Mouse (Mus musculus) CH12F3 (cell line): Measurements from ENCODE around the gene Trim32.

ENCODE experiments used
- in situ Hi-C: fragments of 300-500 bp; cut with MboI; formaldehyde crosslinking; loops from 2 replicates; pipeline ENCODE4 v1.14.3; 2020; ENCODE audit warnings: low sequenced_read_pairs

Trim32 gene

DNA sequence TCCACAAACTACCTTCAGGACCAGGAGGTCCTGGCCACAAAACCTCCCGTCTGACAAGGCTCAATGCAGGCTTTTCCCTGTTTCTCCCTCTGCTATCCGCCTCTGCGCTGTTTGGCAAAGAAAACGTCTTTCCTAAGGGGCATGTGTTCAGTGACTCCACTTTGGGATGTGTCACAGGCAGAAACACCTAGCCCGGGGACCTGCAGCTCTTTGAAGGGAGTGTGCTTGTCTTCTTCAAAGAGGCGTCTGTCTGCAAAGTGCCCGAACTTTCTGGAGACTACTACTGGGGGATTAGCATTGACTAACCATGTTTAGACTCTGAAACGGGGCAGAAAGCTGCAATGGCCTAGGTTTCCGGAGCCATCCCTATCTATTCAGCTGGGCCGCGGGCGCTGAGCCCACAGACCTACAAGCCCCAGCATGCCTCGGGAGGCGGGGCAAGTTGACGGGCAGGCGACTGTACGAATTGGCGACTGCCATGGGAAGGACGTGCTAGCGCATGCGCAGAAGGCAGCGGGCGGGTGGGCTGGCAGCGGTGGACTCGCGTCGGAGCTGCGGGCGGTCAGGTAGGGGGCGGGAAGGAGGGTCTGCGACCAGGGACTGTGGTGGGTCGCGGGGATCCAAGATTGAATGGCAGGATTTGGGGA lies at the start of gene Trim32:
Gene Trim32 (plus strand): TSS at position 483 of the 647 bp plus-strand sequence.
- in situ Hi-C loops: no loop called here

DNA sequence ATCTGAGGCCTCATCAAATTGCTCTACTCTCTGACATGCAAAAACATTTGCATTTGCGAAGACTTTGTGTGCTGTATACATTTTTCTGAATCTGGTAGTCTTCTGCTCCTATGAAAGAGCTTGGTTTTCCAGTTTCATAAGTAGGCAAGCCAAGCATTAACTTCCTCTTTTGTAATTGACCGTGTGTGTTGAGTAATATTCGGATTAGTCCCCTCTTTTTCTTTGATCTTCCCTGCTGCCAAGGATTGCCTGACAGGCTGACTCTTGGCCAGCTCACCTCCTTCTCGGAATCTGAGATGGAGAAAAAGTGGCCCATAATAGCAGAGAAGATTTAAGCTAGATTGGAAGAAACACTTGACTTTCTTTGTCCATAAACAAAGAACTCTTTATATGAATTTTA lies 39.3 kb upstream of the Trim32 start:
- in situ Hi-C loops: no loop called here

DNA sequence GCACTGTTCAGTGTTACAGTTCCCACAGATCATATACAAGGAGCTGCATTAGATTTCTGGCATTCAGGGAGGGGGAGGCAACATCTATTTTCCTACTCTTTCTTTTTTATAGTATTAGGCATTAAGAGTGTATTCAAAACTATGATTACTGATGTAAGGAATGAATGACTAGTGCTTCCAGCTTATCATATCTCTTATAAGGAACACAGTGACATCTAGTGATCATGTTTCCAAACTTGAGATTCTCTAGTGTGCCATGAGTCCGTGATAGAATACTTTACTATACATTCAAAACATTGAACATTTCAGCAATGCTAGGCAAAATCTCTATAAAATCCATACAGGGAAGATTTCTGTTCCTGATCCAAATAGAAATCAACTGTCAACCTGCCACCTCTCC lies 24.5 kb upstream of the Trim32 start:
- in situ Hi-C loops: loop anchor here (25.0 kb wide), 1 partner anchor 743 kb away; no protein-coding TSS in a partner anchor

DNA sequence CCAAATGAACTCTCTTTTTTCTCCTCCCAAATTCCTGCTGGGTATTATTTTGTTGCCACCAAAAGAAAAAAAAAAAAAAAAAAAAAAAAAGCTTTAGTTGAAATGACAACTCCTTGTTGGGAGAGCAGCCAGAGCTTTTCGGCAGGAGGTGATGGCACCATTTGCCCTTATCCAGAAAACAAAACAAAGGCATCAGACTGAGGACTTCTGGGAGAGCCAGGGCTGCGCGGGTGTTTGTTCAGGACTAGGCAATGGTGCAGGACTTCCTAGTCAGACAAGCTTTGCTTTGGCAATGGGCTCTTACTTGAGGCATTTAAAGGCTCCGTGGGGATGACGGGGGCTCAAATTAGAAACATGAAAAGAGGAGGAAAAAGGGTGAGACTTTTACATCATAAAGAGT lies 17.8 kb upstream of the Trim32 start:
- in situ Hi-C loops: loop anchor here (25.0 kb wide), 1 partner anchor 750 kb away; no protein-coding TSS in a partner anchor

DNA sequence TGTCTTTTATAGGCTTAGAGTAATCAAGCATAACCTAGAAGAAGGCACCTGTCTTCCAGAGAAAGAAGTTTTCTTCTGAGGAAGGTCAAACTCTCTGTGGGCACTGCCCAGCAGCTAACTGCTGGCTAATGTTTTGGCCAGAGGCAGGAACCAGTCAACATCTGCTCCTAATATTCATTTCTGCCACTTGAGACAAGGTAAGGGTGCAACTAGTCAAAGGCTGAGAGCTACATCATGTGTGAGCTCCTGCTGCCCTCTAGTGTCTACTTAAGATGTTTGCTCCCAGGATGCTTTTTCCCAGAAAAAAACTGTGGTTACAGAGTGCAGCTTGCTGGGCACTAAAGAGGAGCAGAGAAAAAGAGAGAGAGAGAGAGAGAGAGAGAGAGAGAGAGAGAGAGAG lies 15.0 kb upstream of the Trim32 start:
- in situ Hi-C loops: loop anchor here (10.0 to 25.0 kb wide), 2 partner anchors 752 to 1055 kb away; no protein-coding TSS in a partner anchor

DNA sequence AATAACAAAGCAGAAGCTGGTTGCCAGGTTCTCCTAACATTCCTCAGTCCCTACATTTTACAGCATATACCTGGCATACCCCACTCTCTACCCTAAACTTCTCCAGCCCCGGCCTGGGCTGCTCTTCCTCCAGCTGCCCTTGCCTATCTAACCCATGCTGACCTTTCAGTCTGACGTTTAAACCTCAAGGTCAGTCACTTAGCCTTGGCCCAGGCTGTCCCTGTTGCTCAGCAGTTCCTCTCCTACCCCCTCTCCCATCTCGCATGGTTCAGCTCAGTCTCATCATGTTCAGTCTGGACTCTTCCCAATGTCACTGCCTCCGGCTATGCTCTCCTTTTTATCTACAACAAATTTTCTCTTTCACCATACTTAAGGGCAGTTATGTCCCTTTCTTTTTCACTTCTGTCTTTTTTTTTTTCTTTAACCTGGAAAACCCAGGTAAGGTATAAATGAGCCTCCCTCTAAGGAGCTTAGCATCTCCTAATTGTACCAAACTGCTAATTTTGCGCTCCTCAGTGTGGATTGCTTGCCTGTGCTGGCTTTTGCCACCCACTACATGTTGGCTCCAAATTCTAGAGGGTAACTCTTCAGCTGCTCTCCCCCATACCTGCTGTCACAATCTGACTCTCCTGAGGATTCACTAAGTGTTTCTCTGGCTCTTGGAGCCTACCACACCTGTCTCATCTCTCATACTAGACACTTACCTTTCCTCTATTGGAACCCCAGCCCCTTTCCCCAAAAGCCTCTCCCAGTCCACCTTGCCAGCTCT lies 10.0 kb upstream of the Trim32 start:
- in situ Hi-C loops: loop anchor here (10.0 to 25.0 kb wide), 2 partner anchors 757 to 1060 kb away; no protein-coding TSS in a partner anchor

DNA sequence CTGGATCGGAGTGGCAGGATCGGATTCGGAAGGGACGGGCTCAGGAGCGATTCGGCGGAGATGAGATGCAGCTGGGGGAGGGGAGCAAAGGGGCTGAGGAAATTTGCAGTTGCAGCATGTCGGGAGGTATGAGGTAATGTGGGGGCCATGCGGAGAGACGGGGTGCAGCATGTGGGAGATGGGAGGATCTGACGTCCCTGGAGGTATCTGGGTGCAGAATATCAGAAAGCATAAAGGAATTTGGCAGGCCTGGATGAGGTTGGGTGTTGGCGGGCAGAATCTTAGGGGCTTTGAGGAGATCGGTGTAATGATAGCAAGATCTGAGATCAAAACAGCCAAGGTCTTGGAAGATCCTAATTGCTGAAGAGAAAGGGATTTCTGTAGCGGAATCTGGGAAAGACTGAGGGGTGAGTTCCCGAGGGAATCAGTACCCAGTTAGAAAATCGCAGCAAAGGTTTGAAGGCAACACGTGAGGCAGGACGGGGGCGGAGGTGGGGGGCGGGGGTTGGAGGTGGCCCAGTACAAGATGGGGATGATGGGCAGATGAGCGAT lies 441 bp downstream of the Trim32 start:
- in situ Hi-C loops: no loop called here

DNA sequence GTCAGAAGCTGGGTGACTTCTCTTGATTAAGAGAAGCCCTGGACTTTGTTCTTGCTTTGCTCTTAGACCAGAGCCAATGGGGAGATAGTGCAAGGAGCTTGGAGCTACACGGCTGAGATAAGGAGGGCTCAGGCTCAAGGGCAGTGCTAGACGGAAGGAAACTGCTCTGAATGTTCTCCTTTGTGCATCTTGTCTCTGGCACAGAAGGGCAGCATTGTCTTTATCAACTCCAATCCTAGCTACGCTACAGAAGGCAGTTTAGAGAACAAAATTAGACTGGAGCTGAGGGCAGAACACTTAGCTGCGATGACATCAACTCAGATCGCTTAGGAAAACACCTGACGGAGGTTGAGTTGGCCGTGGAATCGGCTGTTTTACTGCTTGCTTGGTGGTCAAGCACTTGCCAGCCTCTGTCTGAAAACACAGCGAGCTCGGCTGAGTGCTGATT lies 2.4 kb downstream of the Trim32 start:
- in situ Hi-C loops: no loop called here

DNA sequence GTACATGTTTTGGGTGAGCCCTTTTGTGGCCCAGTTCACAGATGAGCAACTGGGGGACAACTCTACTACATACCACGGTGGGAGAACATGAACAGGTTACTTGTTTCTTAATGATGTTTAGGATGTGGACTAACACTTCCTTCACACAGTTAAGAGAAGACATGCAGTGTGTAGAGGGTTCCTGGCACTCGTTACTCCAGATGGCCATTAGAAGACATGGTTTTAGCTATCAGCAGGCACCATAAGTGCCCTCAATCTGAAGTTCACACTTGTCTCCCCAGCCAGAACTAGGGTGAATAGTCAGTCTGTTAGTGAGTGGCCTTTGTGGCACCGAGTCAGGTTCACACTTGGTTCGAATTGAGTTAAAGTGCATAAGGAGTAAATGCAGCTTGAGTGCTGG lies 3.3 kb downstream of the Trim32 start:
- in situ Hi-C loops: no loop called here

DNA sequence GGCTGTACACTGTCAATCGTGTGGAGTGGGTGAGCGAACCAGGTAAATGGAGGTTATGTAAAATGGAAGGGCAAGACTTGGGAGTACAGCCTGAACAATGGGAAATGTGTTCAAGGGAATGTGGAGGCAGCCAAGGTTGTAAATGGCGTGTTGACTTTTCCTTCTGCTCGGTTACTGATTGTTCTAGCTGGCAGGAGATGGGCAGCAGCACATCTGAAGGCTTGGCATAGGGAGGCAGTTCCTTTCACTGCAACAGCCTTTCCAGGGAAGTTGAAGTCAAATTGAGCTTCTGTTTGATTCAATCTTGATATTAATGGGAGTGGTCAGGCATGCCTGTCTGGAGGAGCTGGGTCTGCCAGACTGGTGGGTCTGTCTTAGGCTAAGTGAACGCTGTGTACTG lies 5.5 kb downstream of the Trim32 start:
- in situ Hi-C loops: no loop called here

DNA sequence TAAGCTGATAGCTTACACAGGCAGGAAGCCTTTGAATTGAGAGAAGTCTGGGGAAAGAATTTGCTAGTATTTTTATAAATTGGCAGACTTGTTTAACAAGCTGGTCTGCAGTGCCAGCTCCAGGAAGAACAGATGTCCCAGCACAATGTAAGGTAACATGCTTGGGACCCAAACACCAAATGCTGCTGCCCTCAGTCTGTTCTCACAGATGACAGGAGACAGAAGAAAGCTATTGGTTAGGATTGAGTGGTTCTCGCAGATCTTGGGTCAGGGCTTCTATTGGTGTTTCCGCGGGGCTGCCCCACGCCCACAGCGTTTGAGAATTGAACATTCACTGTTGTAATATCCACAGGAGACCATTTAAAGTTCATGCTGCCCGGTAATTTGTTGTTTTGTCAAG lies 6.1 kb downstream of the Trim32 start:
- in situ Hi-C loops: no loop called here

DNA sequence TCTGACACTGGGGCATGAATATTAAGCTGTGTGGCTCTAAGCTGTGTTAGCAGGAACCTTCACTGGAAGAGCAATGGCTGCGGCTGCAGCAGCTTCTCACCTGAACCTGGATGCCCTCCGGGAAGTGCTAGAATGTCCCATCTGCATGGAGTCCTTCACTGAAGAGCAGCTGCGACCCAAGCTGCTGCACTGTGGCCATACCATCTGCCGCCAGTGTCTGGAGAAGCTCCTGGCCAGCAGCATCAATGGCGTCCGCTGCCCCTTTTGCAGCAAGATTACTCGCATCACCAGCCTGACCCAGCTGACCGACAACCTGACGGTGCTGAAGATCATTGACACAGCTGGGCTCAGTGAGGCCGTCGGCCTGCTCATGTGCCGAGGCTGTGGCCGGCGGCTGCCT lies 8.3 kb downstream of the Trim32 start:
- in situ Hi-C loops: no loop called here

DNA sequence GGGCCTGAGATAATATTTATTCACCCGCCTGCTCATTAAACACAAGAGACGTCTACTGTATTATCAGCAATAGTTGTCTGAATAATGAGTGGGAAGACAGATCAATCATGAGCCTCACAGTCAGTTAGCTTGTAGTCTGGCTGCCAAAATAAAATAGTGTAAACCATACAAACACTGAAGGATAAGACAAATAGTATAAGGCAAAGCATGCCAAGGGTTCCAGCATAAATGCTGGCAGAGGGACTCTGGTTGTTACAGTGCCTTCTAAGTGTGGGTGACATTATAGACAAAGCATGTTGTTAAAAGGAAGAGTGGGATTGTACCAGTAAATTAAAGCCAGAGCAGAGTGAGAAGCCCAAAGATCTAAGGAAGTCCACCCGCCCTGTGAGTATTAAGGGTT lies 15.3 kb downstream of the Trim32 start:
- in situ Hi-C loops: no loop called here

DNA sequence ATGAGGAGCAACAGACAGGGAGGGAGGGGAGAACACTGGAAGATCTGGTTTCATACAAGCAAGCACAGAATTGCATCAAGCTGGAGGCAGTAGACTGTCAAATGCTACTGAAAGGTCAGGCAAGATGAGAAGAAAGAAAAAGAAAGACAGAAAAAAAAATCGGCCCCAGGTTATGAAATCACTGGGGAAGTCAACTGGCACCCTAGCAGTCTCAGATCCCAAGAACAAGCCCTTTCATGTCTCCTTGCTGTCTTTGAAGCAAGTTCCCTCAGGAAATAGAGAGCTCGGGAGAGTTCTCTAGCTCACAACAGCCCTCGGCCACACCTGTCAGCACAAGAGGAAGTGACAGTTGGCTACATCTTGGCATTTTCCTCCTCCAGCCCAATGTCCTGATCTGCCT lies 33.4 kb downstream of the Trim32 start:
- in situ Hi-C loops: no loop called here

DNA sequence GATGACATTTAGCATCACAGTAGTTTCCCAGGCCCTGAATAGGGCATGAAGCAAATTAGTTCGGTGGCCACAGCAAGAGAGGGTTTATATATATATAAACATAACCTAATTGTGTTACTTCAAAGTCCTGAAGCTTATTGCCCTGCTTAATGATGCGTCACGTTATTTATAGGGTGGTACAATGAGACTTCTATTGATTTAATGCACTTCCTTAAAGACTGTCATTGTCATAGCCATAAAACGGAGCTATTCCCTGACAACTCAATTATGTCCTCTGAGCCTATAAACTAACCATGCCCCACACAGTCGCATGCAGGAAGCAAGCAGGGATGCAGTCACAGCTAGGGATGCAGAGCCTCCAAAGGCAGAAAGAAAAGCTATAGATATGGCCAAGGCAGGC lies 37.8 kb downstream of the Trim32 start:
- in situ Hi-C loops: no loop called here

DNA sequence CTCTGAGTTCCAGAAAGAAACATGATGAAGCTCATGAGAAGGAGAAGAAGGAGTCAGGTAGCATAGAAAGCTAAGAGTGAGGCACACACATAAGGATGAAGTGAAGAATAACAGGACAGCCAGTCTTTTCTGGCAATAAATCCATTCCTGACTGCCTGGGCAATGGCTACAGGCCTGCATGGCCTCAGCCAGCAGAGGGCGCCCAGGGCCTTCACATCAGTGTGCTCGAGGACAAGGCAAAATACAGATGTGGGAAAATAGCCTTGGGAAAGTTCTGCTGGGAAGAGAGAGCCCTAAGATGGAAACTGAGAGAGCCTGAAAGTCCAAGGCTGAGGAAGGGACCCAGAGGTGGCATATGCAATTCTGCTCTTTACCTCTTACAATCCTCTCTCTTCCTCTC lies 49.9 kb downstream of the Trim32 start:
- in situ Hi-C loops: no loop called here

DNA sequence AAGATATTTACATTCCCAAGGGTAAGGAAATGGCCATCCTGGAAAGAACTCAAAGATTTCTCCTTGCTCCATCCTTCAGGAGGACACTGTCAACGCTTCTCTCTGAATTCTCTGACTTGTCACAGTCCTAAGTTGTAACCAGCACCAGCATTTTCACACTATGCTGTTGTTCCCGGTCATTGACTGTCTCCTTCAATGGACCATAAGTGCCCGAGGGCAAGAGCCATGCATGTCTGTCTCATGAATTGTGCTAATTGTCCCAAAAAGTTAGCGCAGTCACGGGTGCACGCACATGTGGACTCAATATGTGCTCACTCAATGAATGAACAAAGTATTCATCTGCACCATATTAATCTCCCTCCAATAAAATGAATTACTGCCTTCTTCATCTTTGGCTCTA lies 58.4 kb downstream of the Trim32 start:
- in situ Hi-C loops: no loop called here
